Mouse (Mus musculus) heart, adult 2 months (tissue): Measurements from ENCODE around the gene Ntsr1.

ENCODE experiments used
- CTCF ChIP-seq: fragments of 200-600 bp; IDR thresholded peaks from 2 replicates; pipeline ENCODE4 v1.8.1; 2022; ENCODE audit warnings: antibody characterized with exemption, mild to moderate bottlenecking, moderate library complexity
- EP300 ChIP-seq: fragments of 200-500 bp; IDR thresholded peaks from 2 replicates; pipeline ENCODE4 v1.6.1; 2011; ENCODE audit warnings: low read depth, low read length, control low read depth; ENCODE audit not compliant: insufficient read depth
- POLR2A ChIP-seq: fragments of 200-500 bp; IDR thresholded peaks from 2 replicates; pipeline ENCODE4 v1.6.1; 2011; ENCODE audit warnings: mild to moderate bottlenecking, low read depth, low read length, control low read depth; ENCODE audit not compliant: insufficient read depth

DNA sequence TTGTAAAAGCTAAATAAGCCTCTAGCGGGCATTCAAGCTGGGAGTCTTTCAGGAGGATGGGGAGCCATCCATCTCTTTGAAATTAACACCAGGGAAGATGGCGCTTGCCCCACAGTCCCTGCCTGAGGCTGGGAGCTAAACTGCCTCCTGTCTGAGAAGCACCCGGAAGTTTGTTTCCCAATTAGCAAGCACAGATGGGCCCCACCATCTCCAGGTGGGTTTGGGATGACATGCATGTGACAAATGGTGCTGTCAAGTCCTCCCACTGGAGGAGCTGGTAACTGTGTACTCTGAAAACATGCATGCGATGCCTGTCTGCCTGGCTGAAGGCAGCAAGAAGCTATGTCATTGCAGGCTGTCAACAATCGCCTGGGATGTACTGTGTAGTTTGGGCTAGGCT lies 64.1 kb downstream of the Ntsr1 start:
- no peak for TF ChIP-seq CTCF
- TF ChIP-seq POLR2A, result no peak
- TF ChIP-seq EP300, result no peak
